Mouse (Mus musculus): ENCODE measurements around the gene Noct.

GRCm38 (mm10) chr3:51258070-51258469 is 33.8 kb downstream of the Noct start:
- TF ChIP-seq EP300 (IDR thresholded peaks at IDR 0.05) (no peak), CTCF (IDR thresholded peaks at IDR 0.05) (no peak)

All from lung, postnatal 0 days (tissue).